Mouse (Mus musculus): ENCODE measurements around the gene Kcnn4. TPM values are rescaled to one million over a fixed set of nuclear protein-coding genes. Genes with fewer than 3 reads are reported as not detected.

Kcnn4 gene
- polyA plus RNA-seq, 1 experiment from 2014 or later: 5.8 TPM

- Histone ChIP-seq H3K9ac (ENCODE audit: low read depth, low read length) (no peak overlapping the region), H3K36me3 (ENCODE audit: control insufficient read depth, insufficient read depth, low read length) (peaks cover 37% of the 10 kb centered on the region), H3K4me3 (ENCODE audit: low read depth, low read length) (no peak overlapping the region), H3K4me2 (ENCODE audit: low read depth, low read length) (no peak overlapping the region), H3K4me1 (ENCODE audit: control insufficient read depth, insufficient read depth, low read length) (no peaks in the 10 kb centered on the region), H3K27me3 (replicated peaks; ENCODE audit: control insufficient read depth, insufficient read depth, low read length) (no peaks in the 10 kb centered on the region), H3K9me3 (ENCODE audit: control insufficient read depth, low read length) (no peaks in the 10 kb centered on the region), H3K27ac (replicated peaks; ENCODE audit: low read depth, low read length) (no peak overlapping the region)
- DNase-seq (ENCODE audit: low spot score) (no peak), ATAC-seq (ENCODE audit: low read depth) (no peak)
- WGBS: 90% methylated on average over 8 of the region's 8 CpGs
Observed at GRCm38 (mm10) chr7:24419579-24419978, 49.5 kb downstream of the Kcnn4 start.

DNA sequence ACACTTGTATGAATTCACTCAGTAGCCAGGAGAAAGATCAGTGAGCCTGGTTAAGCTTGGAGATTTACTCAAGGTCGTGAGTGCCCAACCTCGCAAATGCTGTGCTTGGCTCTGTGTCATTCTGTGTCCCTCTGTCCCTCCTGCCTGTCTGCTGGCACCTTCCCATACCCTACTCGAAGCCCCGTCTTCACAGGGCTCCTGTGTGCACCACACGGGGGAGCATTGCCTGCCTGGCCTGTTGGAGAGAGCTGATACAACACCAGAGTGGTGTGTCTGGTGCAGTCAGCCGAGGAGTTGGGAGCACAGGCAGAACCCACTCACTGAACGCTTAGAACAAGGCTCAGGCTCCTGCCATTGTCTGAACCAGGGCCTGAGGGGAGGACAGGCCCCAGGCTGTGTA lies 51.6 kb downstream of the Kcnn4 start:
- peaks cover 27% of the 10 kb centered on the region for H3K36me3 ChIP-seq (ENCODE audit: control insufficient read depth, insufficient read depth, low read length)
- no peak overlapping the region for H3K27ac ChIP-seq (replicated peaks; ENCODE audit: low read depth, low read length)
- no peaks in the 10 kb centered on the region for H3K9me3 ChIP-seq (ENCODE audit: control insufficient read depth, low read length)
- WGBS: 78% methylated on average over 7 of the region's 7 CpGs
- DNase-seq (ENCODE audit: low spot score) (no peak), ATAC-seq (ENCODE audit: low read depth) (no peak)
- H3K9ac ChIP-seq (ENCODE audit: low read depth, low read length): no peak overlapping the region
- no peaks in the 10 kb centered on the region for H3K27me3 ChIP-seq (replicated peaks; ENCODE audit: control insufficient read depth, insufficient read depth, low read length)
- H3K4me3 ChIP-seq (ENCODE audit: low read depth, low read length): no peak overlapping the region
- H3K4me1 ChIP-seq (ENCODE audit: control insufficient read depth, insufficient read depth, low read length): no peaks in the 10 kb centered on the region
- no peak overlapping the region for H3K4me2 ChIP-seq (ENCODE audit: low read depth, low read length)

GRCm38 (mm10) chr7:24422251-24422650 lies 52.2 kb downstream of the Kcnn4 start:
- Histone ChIP-seq H3K36me3 (ENCODE audit: control insufficient read depth, insufficient read depth, low read length) (peaks cover 21% of the 10 kb centered on the region), H3K9me3 (ENCODE audit: control insufficient read depth, low read length) (no peaks in the 10 kb centered on the region), H3K4me2 (ENCODE audit: low read depth, low read length) (no peak overlapping the region), H3K4me3 (ENCODE audit: low read depth, low read length) (no peak overlapping the region), H3K27me3 (replicated peaks; ENCODE audit: control insufficient read depth, insufficient read depth, low read length) (no peaks in the 10 kb centered on the region), H3K4me1 (ENCODE audit: control insufficient read depth, insufficient read depth, low read length) (no peaks in the 10 kb centered on the region), H3K9ac (ENCODE audit: low read depth, low read length) (no peak overlapping the region), H3K27ac (replicated peaks; ENCODE audit: low read depth, low read length) (no peak overlapping the region)
- DNase-seq (ENCODE audit: low spot score): no peak
- WGBS: 72% methylated on average over 8 of the region's 8 CpGs
- ATAC-seq (ENCODE audit: low read depth): no peak

GRCm38 (mm10) chr7:24423107-24423763 lies 53.2 kb downstream of the Kcnn4 start:
- Histone ChIP-seq H3K4me2 (ENCODE audit: low read depth, low read length) (no peak overlapping the region), H3K27ac (replicated peaks; ENCODE audit: low read depth, low read length) (no peak overlapping the region), H3K4me3 (ENCODE audit: low read depth, low read length) (no peak overlapping the region), H3K27me3 (replicated peaks; ENCODE audit: control insufficient read depth, insufficient read depth, low read length) (no peaks in the 10 kb centered on the region), H3K4me1 (ENCODE audit: control insufficient read depth, insufficient read depth, low read length) (no peaks in the 10 kb centered on the region), H3K9me3 (ENCODE audit: control insufficient read depth, low read length) (no peaks in the 10 kb centered on the region), H3K9ac (ENCODE audit: low read depth, low read length) (no peak overlapping the region), H3K36me3 (ENCODE audit: control insufficient read depth, insufficient read depth, low read length) (peaks cover 21% of the 10 kb centered on the region)
- DNase-seq (ENCODE audit: low spot score) (no peak), ATAC-seq (ENCODE audit: low read depth) (no peak)
- 86% methylated on average over 15 of the region's 15 CpGs for WGBS

GRCm38 (mm10) chr7:24423956-24424732 lies 54.1 kb downstream of the Kcnn4 start:
- no peak overlapping the region for H3K4me2 ChIP-seq (ENCODE audit: low read depth, low read length)
- H3K36me3 ChIP-seq (ENCODE audit: control insufficient read depth, insufficient read depth, low read length): peaks cover 21% of the 10 kb centered on the region
- H3K4me3 ChIP-seq (ENCODE audit: low read depth, low read length): no peak overlapping the region
- DNase-seq (ENCODE audit: low spot score) (no peak), ATAC-seq (ENCODE audit: low read depth) (no peak)
- H3K9me3 ChIP-seq (ENCODE audit: control insufficient read depth, low read length): no peaks in the 10 kb centered on the region
- 0 out of 2 replicates have a peak overlapping the region, but pooled peaks have one; percentile 1 for H3K9ac ChIP-seq (ENCODE audit: low read depth, low read length)
- WGBS: 84% methylated on average over 9 of the region's 12 CpGs
- no peak overlapping the region for H3K27ac ChIP-seq (replicated peaks; ENCODE audit: low read depth, low read length)
- no peaks in the 10 kb centered on the region for H3K27me3 ChIP-seq (replicated peaks; ENCODE audit: control insufficient read depth, insufficient read depth, low read length)
- no peaks in the 10 kb centered on the region for H3K4me1 ChIP-seq (ENCODE audit: control insufficient read depth, insufficient read depth, low read length)

GRCm38 (mm10) chr7:24425919-24426318 lies 55.9 kb downstream of the Kcnn4 start:
- Histone ChIP-seq H3K9ac (ENCODE audit: low read depth, low read length) (no peak overlapping the region), H3K27ac (replicated peaks; ENCODE audit: low read depth, low read length) (no peak overlapping the region), H3K4me1 (ENCODE audit: control insufficient read depth, insufficient read depth, low read length) (no peaks in the 10 kb centered on the region), H3K4me2 (ENCODE audit: low read depth, low read length) (no peak overlapping the region), H3K27me3 (replicated peaks; ENCODE audit: control insufficient read depth, insufficient read depth, low read length) (no peaks in the 10 kb centered on the region), H3K36me3 (ENCODE audit: control insufficient read depth, insufficient read depth, low read length) (peaks cover 14% of the 10 kb centered on the region), H3K4me3 (ENCODE audit: low read depth, low read length) (no peak overlapping the region), H3K9me3 (ENCODE audit: control insufficient read depth, low read length) (no peaks in the 10 kb centered on the region)
- 74% methylated on average over 9 of the region's 9 CpGs for WGBS
- ATAC-seq (ENCODE audit: low read depth): no peak
- no peak for DNase-seq (ENCODE audit: low spot score)

DNA sequence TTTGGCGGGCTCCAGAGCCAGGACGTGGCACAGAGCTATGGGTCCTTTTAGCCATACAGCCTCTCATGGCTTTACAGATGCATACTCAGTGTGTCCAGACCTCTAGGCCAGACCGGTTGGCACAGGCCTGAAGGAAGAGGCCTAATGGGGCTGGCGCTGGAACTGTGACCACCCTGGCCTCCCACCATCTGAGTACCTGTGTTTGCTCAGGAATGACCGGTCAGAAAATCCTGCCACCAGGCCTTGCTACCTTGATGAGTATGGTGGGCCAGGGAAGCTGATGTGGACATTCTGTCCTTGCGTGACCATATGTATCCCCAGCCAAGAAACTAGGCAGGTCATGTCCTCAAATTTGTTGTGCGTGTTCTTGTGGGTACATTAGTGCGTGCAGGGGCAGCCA lies 57.1 kb downstream of the Kcnn4 start:
- Histone ChIP-seq H3K4me2 (ENCODE audit: low read depth, low read length) (no peak overlapping the region), H3K9me3 (ENCODE audit: control insufficient read depth, low read length) (no peaks in the 10 kb centered on the region), H3K9ac (ENCODE audit: low read depth, low read length) (no peak overlapping the region), H3K4me3 (ENCODE audit: low read depth, low read length) (no peak overlapping the region), H3K27me3 (replicated peaks; ENCODE audit: control insufficient read depth, insufficient read depth, low read length) (peaks cover under 1% of the 10 kb centered on the region; the same call in 1 of the 2 replicates), H3K36me3 (ENCODE audit: control insufficient read depth, insufficient read depth, low read length) (peaks cover 1% of the 10 kb centered on the region; the same call in 1 of the 2 replicates), H3K4me1 (ENCODE audit: control insufficient read depth, insufficient read depth, low read length) (no peaks in the 10 kb centered on the region), H3K27ac (replicated peaks; ENCODE audit: low read depth, low read length) (no peak overlapping the region)
- no peak for ATAC-seq (ENCODE audit: low read depth)
- DNase-seq (ENCODE audit: low spot score): no peak
- 93% methylated on average over 8 of the region's 8 CpGs for WGBS

DNA sequence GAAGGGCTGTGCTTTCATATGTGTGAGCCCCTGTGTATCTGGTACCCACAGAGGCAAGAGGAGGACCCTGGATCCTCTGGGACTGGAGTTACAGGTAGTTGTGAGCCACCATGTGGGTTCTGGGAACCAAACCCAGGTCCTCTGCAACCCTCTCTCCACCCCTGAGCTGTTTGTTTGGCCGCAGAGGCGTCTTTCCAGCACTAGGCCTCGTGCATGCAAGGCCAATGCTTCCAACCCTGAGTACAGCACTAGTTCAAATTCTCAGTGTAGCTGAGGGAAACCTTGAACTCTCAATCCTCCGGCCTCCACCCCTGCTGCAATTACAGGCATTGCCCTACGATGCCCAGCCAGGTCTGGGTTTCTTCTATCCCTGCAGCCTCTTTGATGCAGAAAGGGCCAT lies 58.7 kb downstream of the Kcnn4 start:
- ATAC-seq (ENCODE audit: low read depth) (no peak), DNase-seq (ENCODE audit: low spot score) (no peak)
- no peaks in the 10 kb centered on the region; the same call in 1 of the 2 replicates for H3K9me3 ChIP-seq (ENCODE audit: control insufficient read depth, low read length)
- H3K9ac ChIP-seq (ENCODE audit: low read depth, low read length): no peak overlapping the region
- no peaks in the 10 kb centered on the region for H3K4me1 ChIP-seq (ENCODE audit: control insufficient read depth, insufficient read depth, low read length)
- H3K27ac ChIP-seq (replicated peaks; ENCODE audit: low read depth, low read length): no peak overlapping the region
- peaks cover 4% of the 10 kb centered on the region; the same call in 1 of the 2 replicates for H3K27me3 ChIP-seq (replicated peaks; ENCODE audit: control insufficient read depth, insufficient read depth, low read length)
- WGBS: 86% methylated on average over 5 of the region's 5 CpGs
- H3K4me3 ChIP-seq (ENCODE audit: low read depth, low read length): no peak overlapping the region
- no peak overlapping the region for H3K4me2 ChIP-seq (ENCODE audit: low read depth, low read length)
- H3K36me3 ChIP-seq (ENCODE audit: control insufficient read depth, insufficient read depth, low read length): no peaks in the 10 kb centered on the region

Measured in embryonic facial prominence, embryonic 14.5 days (tissue).